Mouse (Mus musculus): ENCODE results near the gene Sh3pxd2a.

DNA sequence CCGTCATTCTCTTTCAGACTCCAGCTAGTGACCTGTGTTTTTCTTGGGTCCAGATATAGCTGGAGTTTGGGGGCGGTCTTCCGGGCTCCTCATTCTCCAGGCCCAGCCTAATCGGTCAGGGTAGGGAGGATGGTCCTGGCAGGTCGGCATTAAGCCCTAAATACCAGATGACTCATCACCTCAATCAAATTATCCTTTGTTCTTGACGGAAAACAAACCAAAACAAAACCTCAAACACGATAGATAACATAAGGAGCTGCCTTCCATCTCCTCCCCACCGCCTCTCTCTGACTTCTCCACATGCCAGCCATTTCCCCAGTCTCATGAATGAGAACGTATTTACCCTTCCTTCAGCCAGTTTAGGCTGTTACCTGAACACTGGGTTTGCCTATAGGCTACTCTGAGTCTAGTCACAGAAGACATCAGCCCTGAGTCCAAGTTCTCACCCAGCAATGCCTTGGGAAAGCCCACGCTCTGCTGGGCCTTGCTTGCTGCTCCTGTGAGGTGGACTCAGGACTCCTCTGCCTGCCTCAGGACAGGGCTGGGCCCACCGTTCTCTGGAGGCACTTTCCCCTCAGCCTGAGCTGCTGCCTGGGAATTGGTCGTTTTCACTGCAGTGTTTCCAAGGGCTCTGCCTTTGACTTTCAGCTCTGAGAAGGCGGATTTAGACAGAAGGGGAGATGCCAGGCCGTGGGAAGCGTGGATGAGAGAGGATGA, 241.2 kb downstream of the Sh3pxd2a start:
- TF ChIP-seq CTCF (conservative IDR thresholded peaks at IDR 0.05; ENCODE audit: insufficient read depth, insufficient read length, low read depth, low read length) (no peak), POLR2A (IDR thresholded peaks at IDR 0.05; ENCODE audit: low read depth, low read length) (no peak)
